Mouse (Mus musculus) heart, embryonic 10.5 days (tissue): ENCODE data around the gene Pomgnt2. TPM values are rescaled to one million over a fixed set of nuclear protein-coding genes. Genes with fewer than 3 reads are reported as not detected.

ENCODE experiments used
- DNase-seq: peaks from one replicate; pipeline ENCODE4 v3.0.0-alpha.2; 2017; ENCODE audit warnings: low spot score
- H3K27ac ChIP-seq: fragments of 300-500 bp; sonication (generic); 2 replicates; pipeline ENCODE4 v1.5.1; 2016; ENCODE audit warnings: mild to moderate bottlenecking
- H3K27me3 ChIP-seq: fragments of 300-500 bp; sonication (generic); 2 replicates; pipeline ENCODE4 v1.6.1; 2016; ENCODE audit warnings: mild to moderate bottlenecking; ENCODE audit not compliant: poor library complexity, insufficient read depth, severe bottlenecking
- H3K36me3 ChIP-seq: fragments of 300-500 bp; sonication (generic); 2 replicates; pipeline ENCODE4 v1.6.1; 2016; ENCODE audit warnings: mild to moderate bottlenecking, moderate library complexity
- H3K4me1 ChIP-seq: fragments of 300-500 bp; sonication (generic); 2 replicates; pipeline ENCODE4 v1.6.1; 2016; ENCODE audit warnings: mild to moderate bottlenecking
- H3K4me3 ChIP-seq: fragments of 300-500 bp; sonication (generic); 2 replicates; pipeline ENCODE4 v1.5.1; 2016; ENCODE audit warnings: mild to moderate bottlenecking, moderate library complexity
- H3K9me3 ChIP-seq: fragments of 300-500 bp; sonication (generic); 2 replicates; pipeline ENCODE4 v1.6.1; 2016; ENCODE audit warnings: mild to moderate bottlenecking, moderate library complexity
- WGBS: fragments of 180-500 bp; shearing (Covaris S2); methylation state at CpG from one replicate; pipeline ENCODE4 v1.1.7; 2016; 5-methylcytosine and 5-hydroxymethylcytosine counted together
- polyA plus RNA-seq: library from polyadenylated mRNA; unstranded; fragments of >200 nt; fragmentation: Nextera tagmentation; extraction: Ambion mirVana; gene quantifications from 2 replicates; pipeline ENCODE4 v1.2.1, GENCODE M21; 2016

Gene Pomgnt2
- polyA plus RNA-seq, 1 experiment from 2014 or later: 12.9 TPM

GRCm38 (mm10) chr9:121981466-121982105, 15.3 kb downstream of the Pomgnt2 start:
- 80% methylated on average over 10 of the region's 10 CpGs for WGBS
- DNase-seq: no peak
- no peak overlapping the region for H3K4me3 ChIP-seq
- H3K27ac ChIP-seq: no peak overlapping the region
- H3K9me3 ChIP-seq: no peaks in the 10 kb centered on the region
- H3K36me3 ChIP-seq: peaks cover 9% of the 10 kb centered on the region
- 0 out of 2 replicates have a peak, but pooled peaks cover 3% of the 10 kb centered on the region for H3K4me1 ChIP-seq
- H3K27me3 ChIP-seq: peaks cover 15% of the 10 kb centered on the region; the same call in 1 of the 2 replicates

GRCm38 (mm10) chr9:121981046-121981445, 15.9 kb downstream of the Pomgnt2 start:
- peaks cover 9% of the 10 kb centered on the region for H3K36me3 ChIP-seq
- no peak overlapping the region for H3K27ac ChIP-seq
- no peaks in the 10 kb centered on the region for H3K9me3 ChIP-seq
- WGBS: 80% methylated on average over 9 of the region's 9 CpGs
- DNase-seq: no peak
- peaks cover 15% of the 10 kb centered on the region; the same call in 1 of the 2 replicates for H3K27me3 ChIP-seq
- 0 out of 2 replicates have a peak, but pooled peaks cover 3% of the 10 kb centered on the region for H3K4me1 ChIP-seq
- no peak overlapping the region for H3K4me3 ChIP-seq

DNA sequence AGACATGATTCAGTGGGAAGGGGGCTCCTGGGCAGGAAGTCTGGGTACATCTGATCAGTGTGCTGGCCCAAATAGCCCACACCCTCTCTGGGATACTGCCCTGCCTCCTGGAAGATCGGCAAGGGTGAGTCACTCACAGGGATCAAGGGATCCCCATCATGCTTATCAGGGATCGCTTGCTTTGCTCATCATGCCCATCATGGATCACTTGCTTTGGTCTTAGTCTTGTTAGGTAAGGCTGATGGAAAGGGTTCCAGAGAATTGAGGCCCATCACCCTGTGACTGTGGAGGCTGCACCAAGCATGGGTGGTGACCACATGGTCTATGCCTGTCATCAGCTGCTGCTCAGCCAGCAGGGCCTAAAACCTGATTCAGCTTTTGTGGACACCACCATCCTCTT, 21.6 kb downstream of the Pomgnt2 start:
- no peaks in the 10 kb centered on the region for H3K36me3 ChIP-seq
- 59% methylated on average over 2 of the region's 2 CpGs for WGBS
- DNase-seq: no peak
- no peak overlapping the region for H3K4me3 ChIP-seq
- H3K27me3 ChIP-seq: 0 out of 2 replicates have a peak, but pooled peaks cover 9% of the 10 kb centered on the region
- H3K4me1 ChIP-seq: 0 out of 2 replicates have a peak, but pooled peaks cover 4% of the 10 kb centered on the region
- H3K9me3 ChIP-seq: no peaks in the 10 kb centered on the region
- H3K27ac ChIP-seq: no peak overlapping the region

GRCm38 (mm10) chr9:121974141-121974986, 22.5 kb downstream of the Pomgnt2 start:
- H3K4me1 ChIP-seq: 0 out of 2 replicates have a peak, but pooled peaks cover 8% of the 10 kb centered on the region
- no peaks in the 10 kb centered on the region for H3K9me3 ChIP-seq
- H3K4me3 ChIP-seq: no peak overlapping the region
- 80% methylated on average over 12 of the region's 12 CpGs for WGBS
- H3K27ac ChIP-seq: no peak overlapping the region
- DNase-seq: no peak
- no peaks in the 10 kb centered on the region for H3K36me3 ChIP-seq
- H3K27me3 ChIP-seq: peaks cover 9% of the 10 kb centered on the region; the same call in 1 of the 2 replicates

- H3K4me1 ChIP-seq: 0 out of 2 replicates have a peak, but pooled peaks cover 8% of the 10 kb centered on the region
- H3K27ac ChIP-seq: no peak overlapping the region
- H3K27me3 ChIP-seq: peaks cover 6% of the 10 kb centered on the region; the same call in 1 of the 2 replicates
- 61% methylated on average over 1 of the region's 1 CpGs for WGBS
- DNase-seq: no peak
- no peak overlapping the region for H3K4me3 ChIP-seq
- H3K36me3 ChIP-seq: no peaks in the 10 kb centered on the region
- no peaks in the 10 kb centered on the region for H3K9me3 ChIP-seq
Measured at GRCm38 (mm10) chr9:121973207-121973606, 23.7 kb downstream of the Pomgnt2 start.

DNA sequence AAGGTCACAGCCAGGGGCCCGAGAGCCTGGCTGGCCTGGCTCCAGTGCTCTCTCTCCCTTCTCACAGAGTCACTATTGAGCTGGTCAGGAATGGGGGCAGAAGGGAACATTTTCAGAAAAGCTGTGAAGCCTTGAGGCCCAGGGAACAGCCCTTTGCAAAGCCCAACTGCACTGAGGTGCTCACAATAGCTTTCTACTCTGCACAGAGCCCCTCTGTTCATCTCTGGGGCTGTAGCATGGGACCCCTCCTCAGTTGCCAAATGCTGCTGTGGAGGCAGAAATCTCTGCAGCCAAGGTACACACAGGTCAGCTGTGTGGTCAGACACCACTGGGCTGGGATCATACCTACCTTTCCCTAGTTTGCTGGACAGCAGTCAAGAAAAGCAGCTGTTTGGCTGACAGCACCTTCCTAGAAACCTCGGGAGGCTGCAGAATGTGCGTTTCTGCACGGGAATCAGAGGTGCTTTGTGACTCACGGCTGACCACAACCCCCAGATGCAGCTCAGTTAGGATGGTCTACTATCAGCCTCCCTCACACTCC, 27.0 kb downstream of the Pomgnt2 start:
- Histone ChIP-seq H3K9me3 (no peaks in the 10 kb centered on the region), H3K4me3 (no peak overlapping the region), H3K4me1 (0 out of 2 replicates have a peak, but pooled peaks cover 8% of the 10 kb centered on the region), H3K27me3 (peaks cover 5% of the 10 kb centered on the region; the same call in 1 of the 2 replicates), H3K27ac (no peak overlapping the region), H3K36me3 (no peaks in the 10 kb centered on the region)
- 61% methylated on average over 5 of the region's 5 CpGs for WGBS
- no peak for DNase-seq

- DNase-seq: no peak
- no peak overlapping the region for H3K4me3 ChIP-seq
- 84% methylated on average over 5 of the region's 5 CpGs for WGBS
Measured at GRCm38 (mm10) chr9:121968258-121968657, 28.7 kb downstream of the Pomgnt2 start.

DNA sequence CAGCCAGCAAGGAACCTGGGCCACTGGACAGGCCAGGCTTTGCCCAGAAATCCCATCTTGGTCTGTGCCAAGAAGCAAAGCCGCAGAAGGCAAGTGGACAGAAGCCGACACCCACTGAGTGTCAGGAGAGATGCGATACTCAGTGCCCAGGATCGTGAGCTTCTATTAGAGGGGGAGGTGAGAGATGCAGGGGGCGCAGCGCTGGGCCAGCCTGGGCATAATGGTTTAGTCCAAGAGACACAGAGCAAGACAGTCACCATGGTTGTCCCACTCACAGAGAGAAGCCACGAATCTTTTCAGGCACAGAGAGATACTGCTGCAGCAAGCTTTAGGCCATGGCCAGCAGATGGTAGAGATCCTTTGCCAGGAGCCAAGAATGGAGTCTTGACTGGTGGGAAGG, 32.0 kb downstream of the Pomgnt2 start:
- no peaks in the 10 kb centered on the region for H3K36me3 ChIP-seq
- no peaks in the 10 kb centered on the region; the same call in 1 of the 2 replicates for H3K27me3 ChIP-seq
- WGBS: 85% methylated on average over 7 of the region's 7 CpGs
- no peak for DNase-seq
- H3K9me3 ChIP-seq: no peaks in the 10 kb centered on the region
- H3K27ac ChIP-seq: no peak overlapping the region
- peaks cover 9% of the 10 kb centered on the region; the same call in 1 of the 2 replicates for H3K4me1 ChIP-seq
- H3K4me3 ChIP-seq: no peak overlapping the region

More at GRCm38 (mm10) chr9:121968258-121968657, 28.7 kb downstream of the Pomgnt2 start:
- H3K4me1 ChIP-seq: 0 out of 2 replicates have a peak, but pooled peaks cover 8% of the 10 kb centered on the region
- H3K27ac ChIP-seq: no peak overlapping the region
- H3K27me3 ChIP-seq: peaks cover 5% of the 10 kb centered on the region; the same call in 1 of the 2 replicates
- no peaks in the 10 kb centered on the region for H3K36me3 ChIP-seq
- no peaks in the 10 kb centered on the region for H3K9me3 ChIP-seq

- peaks cover 14% of the 10 kb centered on the region; the same call in 1 of the 2 replicates for H3K4me1 ChIP-seq
- H3K27me3 ChIP-seq: no peaks in the 10 kb centered on the region
- no peaks in the 10 kb centered on the region for H3K9me3 ChIP-seq
- DNase-seq: no peak
- no peak overlapping the region for H3K4me3 ChIP-seq
- 43% methylated on average over 7 of the region's 7 CpGs for WGBS
- H3K36me3 ChIP-seq: no peaks in the 10 kb centered on the region
- no peak overlapping the region for H3K27ac ChIP-seq
Measured at GRCm38 (mm10) chr9:121959966-121960635, 36.8 kb downstream of the Pomgnt2 start.

DNA sequence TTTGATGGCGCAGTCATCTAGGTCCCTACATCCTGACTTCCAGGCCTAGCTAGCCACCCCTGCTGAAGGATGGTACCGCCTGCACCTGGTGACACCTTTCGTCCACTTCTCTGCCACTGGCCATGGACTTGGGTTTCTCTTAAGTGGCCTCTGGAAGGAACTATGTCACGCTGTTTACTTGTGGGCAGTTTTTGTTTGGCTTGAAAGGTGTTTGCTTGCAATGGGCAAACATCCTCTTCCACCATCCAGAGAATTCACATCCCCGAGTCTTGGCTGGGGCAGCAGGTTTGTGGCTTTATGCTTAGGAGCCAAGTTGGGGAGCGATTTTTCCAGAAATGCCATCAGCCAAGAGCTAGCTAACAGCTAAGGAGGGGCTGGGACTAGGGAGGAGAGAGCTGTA, 44.3 kb downstream of the Pomgnt2 start:
- no peak overlapping the region for H3K27ac ChIP-seq
- H3K27me3 ChIP-seq: no peaks in the 10 kb centered on the region; the same call in 1 of the 2 replicates
- no peaks in the 10 kb centered on the region for H3K9me3 ChIP-seq
- 87% methylated on average over 6 of the region's 6 CpGs for WGBS
- peaks cover 15% of the 10 kb centered on the region for H3K4me1 ChIP-seq
- DNase-seq: no peak
- no peaks in the 10 kb centered on the region for H3K36me3 ChIP-seq
- no peak overlapping the region for H3K4me3 ChIP-seq

GRCm38 (mm10) chr9:121951114-121951423, 45.8 kb downstream of the Pomgnt2 start:
- no peak overlapping the region for H3K27ac ChIP-seq
- H3K9me3 ChIP-seq: no peaks in the 10 kb centered on the region
- 34% methylated on average over 4 of the region's 4 CpGs for WGBS
- no peaks in the 10 kb centered on the region; the same call in 1 of the 2 replicates for H3K27me3 ChIP-seq
- no peak for DNase-seq
- no peak overlapping the region; the same call in 1 of the 2 replicates for H3K4me3 ChIP-seq
- H3K4me1 ChIP-seq: peaks cover 15% of the 10 kb centered on the region
- no peaks in the 10 kb centered on the region for H3K36me3 ChIP-seq

- Histone ChIP-seq H3K9me3 (no peaks in the 10 kb centered on the region), H3K27ac (0 out of 2 replicates have a peak within 1 kb of the TSS, but pooled peaks have one; percentile 42), H3K27me3 (no peaks in the 10 kb centered on the region; the same call in 1 of the 2 replicates), H3K4me1 (peaks cover 15% of the 10 kb centered on the region), H3K4me3 (peak within 1 kb of the TSS; percentile 39), H3K36me3 (no peaks in the 10 kb centered on the region)
- WGBS: 12% methylated on average over 14 of the region's 14 CpGs
- DNase-seq: no peak
Measured at GRCm38 (mm10) chr9:121950418-121951113, 46.3 kb downstream of the Pomgnt2 start, which contains the start of gene Fam198a. Fam198a (plus strand) TSS chr9:121950988.
